Mouse (Mus musculus) heart, embryonic 16.5 days (tissue): ENCODE data around the gene St8sia1. TPM values are rescaled to one million over a fixed set of nuclear protein-coding genes. Genes with fewer than 3 reads are reported as not detected.

Experiments used
- ATAC-seq: fragments of 200-750 bp; cut with Nextera tagmentation; replicated peaks from 2 replicates; pipeline ENCODE4 v1.8.0; 2017; ENCODE audit warnings: moderate number of reproducible peaks; ENCODE audit not compliant: insufficient read depth, low FRiP score; ENCODE audit errors: extremely low read depth
- H3K27ac ChIP-seq: fragments of 300-500 bp; sonication (generic); 2 replicates; pipeline ENCODE4 v1.5.1; 2014; ENCODE audit warnings: mild to moderate bottlenecking, low read length, control low read depth, moderate library complexity
- H3K27me3 ChIP-seq: fragments of 300-500 bp; sonication (generic); 2 replicates; pipeline ENCODE4 v1.6.1; 2014; ENCODE audit warnings: low read length, mixed read lengths; ENCODE audit not compliant: control insufficient read depth, insufficient read depth
- H3K36me3 ChIP-seq: fragments of 300-500 bp; sonication (generic); 2 replicates; pipeline ENCODE4 v1.6.1; 2014; ENCODE audit not compliant: control insufficient read depth, insufficient read depth
- H3K4me1 ChIP-seq: fragments of 300-500 bp; sonication (generic); 2 replicates; pipeline ENCODE4 v1.6.1; 2014; ENCODE audit warnings: low read length, mixed read lengths; ENCODE audit not compliant: control insufficient read depth, insufficient read depth
- H3K4me2 ChIP-seq: fragments of 300-500 bp; sonication (generic); 2 replicates; pipeline ENCODE4 v1.6.1; 2014; ENCODE audit warnings: low read depth, mild to moderate bottlenecking, control low read depth, low read length
- H3K4me3 ChIP-seq: fragments of 300-500 bp; sonication (generic); 2 replicates; pipeline ENCODE4 v1.5.1; 2014; ENCODE audit warnings: mild to moderate bottlenecking, control low read depth, low read length
- H3K9ac ChIP-seq: fragments of 300-500 bp; sonication (generic); 2 replicates; pipeline ENCODE4 v1.6.1; 2014; ENCODE audit warnings: low read length, control low read depth
- H3K9me3 ChIP-seq: fragments of 300-500 bp; sonication (generic); replicated peaks from 2 replicates; pipeline ENCODE4 v1.6.1; 2016; ENCODE audit warnings: low read length; ENCODE audit not compliant: control insufficient read depth
- WGBS: fragments of 180-500 bp; shearing (Covaris S2); extraction: QIAGEN DNeasy Blood & Tissue Kit; methylation state at CpG from one replicate; pipeline ENCODE4 v1.1.7; 2014; 5-methylcytosine and 5-hydroxymethylcytosine counted together
- polyA plus RNA-seq: library from polyadenylated mRNA; unstranded; fragments of >200 nt; fragmentation: Nextera tagmentation; extraction: Ambion mirVana; gene quantifications from 2 replicates; pipeline ENCODE4 v1.2.1, GENCODE M21; 2015

The St8sia1 gene
- polyA plus RNA-seq, 1 experiment from 2014 or later, result 2.0 TPM

GRCm38 (mm10) chr6:142779812-142780573, 184.3 kb downstream of the St8sia1 start:
- Histone ChIP-seq H3K9me3 (no peaks in the 10 kb centered on the region), H3K9ac (no peak overlapping the region), H3K4me2 (no peak overlapping the region), H3K36me3 (0 out of 2 replicates have a peak, but pooled peaks cover 3% of the 10 kb centered on the region), H3K27ac (no peak overlapping the region), H3K4me3 (no peak overlapping the region), H3K4me1 (peaks cover 9% of the 10 kb centered on the region; the same call in 1 of the 2 replicates), H3K27me3 (no peaks in the 10 kb centered on the region)
- 0 out of 2 replicates have a peak, but pooled peaks have one; percentile 18 for ATAC-seq
- 71% methylated on average over 14 of the region's 14 CpGs for WGBS

DNA sequence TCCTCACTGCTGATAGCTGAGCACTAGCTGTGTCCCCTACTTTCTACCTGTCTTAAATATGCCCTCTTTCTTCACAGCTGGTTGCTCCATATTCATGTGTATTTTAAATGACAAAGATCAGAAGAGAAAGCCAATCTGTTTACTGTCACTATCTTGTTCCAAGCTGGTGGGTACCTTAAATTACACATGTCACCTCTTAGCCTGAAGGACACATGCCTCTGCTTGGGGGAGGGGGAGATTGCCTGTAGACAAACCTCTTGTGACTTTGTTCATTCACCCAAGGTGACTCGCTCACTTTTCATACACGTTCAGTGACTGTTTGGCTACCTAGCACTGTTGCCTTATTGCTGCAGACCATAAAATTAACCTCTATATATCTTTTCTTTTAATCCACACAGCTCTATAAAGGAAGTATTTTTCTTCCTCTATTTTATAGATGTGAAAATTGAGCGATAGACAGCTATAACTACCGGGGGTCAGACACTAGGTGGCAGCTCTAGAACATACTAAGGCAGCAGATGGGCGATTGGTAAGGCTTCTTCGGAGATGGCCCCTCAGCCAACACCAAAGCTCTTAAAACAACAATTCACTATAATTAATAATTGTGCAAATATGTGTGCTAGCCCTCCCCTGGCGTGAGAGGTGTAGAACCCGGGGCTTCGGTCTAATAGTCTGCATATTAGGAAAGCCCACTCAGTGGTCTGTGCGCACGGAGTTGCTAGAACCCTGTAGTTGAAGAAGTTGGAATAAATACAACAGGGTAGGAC, 185.0 kb downstream of the St8sia1 start:
- Histone ChIP-seq H3K4me2 (no peak overlapping the region), H3K27ac (no peak overlapping the region), H3K4me1 (peaks cover 9% of the 10 kb centered on the region; the same call in 1 of the 2 replicates), H3K9ac (no peak overlapping the region), H3K36me3 (peaks cover 9% of the 10 kb centered on the region), H3K4me3 (no peak overlapping the region), H3K9me3 (no peaks in the 10 kb centered on the region), H3K27me3 (no peaks in the 10 kb centered on the region)
- ATAC-seq, result no peak
- WGBS, result 39% methylated on average over 11 of the region's 11 CpGs

- no peaks in the 10 kb centered on the region for H3K9me3 ChIP-seq
- WGBS, result 36% methylated on average over 4 of the region's 4 CpGs
- H3K4me2 ChIP-seq, result no peak overlapping the region
- H3K9ac ChIP-seq, result no peak overlapping the region
- H3K27me3 ChIP-seq, result no peaks in the 10 kb centered on the region
- H3K4me3 ChIP-seq, result no peak overlapping the region
- no peak overlapping the region for H3K27ac ChIP-seq
- H3K36me3 ChIP-seq, result peaks cover 30% of the 10 kb centered on the region
- ATAC-seq, result no peak
- peaks cover 9% of the 10 kb centered on the region; the same call in 1 of the 2 replicates for H3K4me1 ChIP-seq
Observed at GRCm38 (mm10) chr6:142776935-142777334, 187.3 kb downstream of the St8sia1 start.

GRCm38 (mm10) chr6:142773566-142773965, 190.7 kb downstream of the St8sia1 start:
- H3K27me3 ChIP-seq, result no peaks in the 10 kb centered on the region
- H3K4me3 ChIP-seq, result no peak overlapping the region
- H3K36me3 ChIP-seq, result peaks cover 39% of the 10 kb centered on the region
- no peak for ATAC-seq
- H3K9me3 ChIP-seq, result no peaks in the 10 kb centered on the region
- no peak overlapping the region for H3K4me2 ChIP-seq
- WGBS, result 89% methylated on average over 5 of the region's 5 CpGs
- H3K4me1 ChIP-seq, result 0 out of 2 replicates have a peak, but pooled peaks cover 3% of the 10 kb centered on the region
- H3K27ac ChIP-seq, result no peak overlapping the region
- no peak overlapping the region for H3K9ac ChIP-seq

DNA sequence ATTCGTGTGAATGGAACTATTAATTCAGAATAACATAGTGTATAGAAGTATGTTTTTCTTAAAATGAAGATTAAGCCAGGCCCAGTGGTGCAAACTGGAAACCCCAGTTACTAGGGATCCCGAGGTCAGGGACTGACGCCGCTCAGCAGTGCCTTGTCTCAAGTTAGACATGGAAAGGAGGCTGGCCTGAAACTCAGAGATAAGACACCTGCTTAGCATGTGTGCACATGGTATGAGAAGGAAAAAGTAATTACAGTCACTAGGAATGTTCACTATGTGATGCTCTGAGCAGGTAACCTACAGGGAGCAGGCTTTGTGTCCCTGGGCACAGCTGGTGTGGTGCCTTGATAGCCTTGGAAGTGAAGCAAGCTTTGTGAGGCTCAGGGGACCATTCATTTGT, 192.6 kb downstream of the St8sia1 start:
- Histone ChIP-seq H3K4me2 (no peak overlapping the region), H3K36me3 (peaks cover 48% of the 10 kb centered on the region), H3K9ac (no peak overlapping the region), H3K4me1 (no peaks in the 10 kb centered on the region), H3K27me3 (no peaks in the 10 kb centered on the region), H3K4me3 (no peak overlapping the region), H3K9me3 (no peaks in the 10 kb centered on the region), H3K27ac (no peak overlapping the region)
- 82% methylated on average over 4 of the region's 4 CpGs for WGBS
- ATAC-seq, result no peak

Other genes with a start within 250 kb of the St8sia1 start
- gene Cmas, start 207.8 kb downstream of the St8sia1 start, polyA plus RNA-seq, result 75.4 and 78.5 TPM in 2 replicates
- 0.07 TPM in 1 of 2 replicates, not detected in the other for gene Sult6b2, start 159.9 kb downstream of the St8sia1 start, polyA plus RNA-seq
- 19.9 and 23.7 TPM in 2 replicates for gene C2cd5, start 135.7 kb upstream of the St8sia1 start, polyA plus RNA-seq
- 13.3 and 13.4 TPM in 2 replicates for gene Etnk1, start 202.8 kb upstream of the St8sia1 start, polyA plus RNA-seq